Mouse (Mus musculus): ENCODE measurements at regions not wholly inside any gene's neighbourhood (a gene's known extent, or its start where the extent isn't known, plus 50 kb on each side); places are given as distances from the start of the nearest gene placed in this dataset.

GRCm38 (mm10) chr15:11712481-11713274 lies 194.4 kb downstream of the Npr3 start:
- no peak for DNase-seq

- no peak for DNase-seq
These were observed 205.8 kb downstream of the Npr3 start for GRCm38 (mm10) chr15:11701246-11701645.

- no peak for DNase-seq
These were observed 207.2 kb downstream of the Npr3 start for GRCm38 (mm10) chr15:11699929-11700328.

GRCm38 (mm10) chr15:11697060-11697459 lies 210.0 kb downstream of the Npr3 start:
- no peak for DNase-seq

- DNase-seq: no peak
These were observed 213.3 kb downstream of the Npr3 start for GRCm38 (mm10) chr15:11693772-11694270.

GRCm38 (mm10) chr15:11664839-11665379 lies 242.2 kb downstream of the Npr3 start:
- no peak for DNase-seq

- no peak for DNase-seq
These were observed 251.9 kb downstream of the Npr3 start for GRCm38 (mm10) chr15:11655168-11655567.

- DNase-seq: no peak
These were observed 246.8 kb upstream of the Tars start for GRCm38 (mm10) chr15:11646241-11646640.

GRCm38 (mm10) chr15:11644779-11645178 lies 245.3 kb upstream of the Tars start:
- DNase-seq: peak; percentile 33

- DNase-seq: no peak
These were observed 231.2 kb upstream of the Tars start for GRCm38 (mm10) chr15:11630654-11631053.

- DNase-seq: no peak
These were observed 227.0 kb upstream of the Tars start for GRCm38 (mm10) chr15:11626433-11626832.

GRCm38 (mm10) chr15:11612416-11612815 lies 213.0 kb upstream of the Tars start:
- no peak for DNase-seq

- DNase-seq: no peak
These were observed 210.7 kb upstream of the Tars start for GRCm38 (mm10) chr15:11610043-11610670.

GRCm38 (mm10) chr15:11607489-11607888 lies 208.0 kb upstream of the Tars start:
- DNase-seq: no peak

GRCm38 (mm10) chr15:11605677-11606076 lies 206.2 kb upstream of the Tars start:
- DNase-seq: no peak

GRCm38 (mm10) chr15:11597021-11597420 lies 197.6 kb upstream of the Tars start:
- DNase-seq: no peak

GRCm38 (mm10) chr15:11590542-11591116 lies 191.2 kb upstream of the Tars start:
- DNase-seq: peak; percentile 34

- no peak for DNase-seq
These were observed 190.3 kb upstream of the Tars start for GRCm38 (mm10) chr15:11589795-11590194.

- DNase-seq: no peak
These were observed 186.9 kb upstream of the Tars start for GRCm38 (mm10) chr15:11586384-11586783.

GRCm38 (mm10) chr15:11584155-11584554 lies 184.7 kb upstream of the Tars start:
- no peak for DNase-seq

- DNase-seq: no peak
These were observed 178.9 kb upstream of the Tars start for GRCm38 (mm10) chr15:11578331-11578730.

- DNase-seq: no peak
These were observed 174.9 kb upstream of the Tars start for GRCm38 (mm10) chr15:11574359-11574758.

GRCm38 (mm10) chr15:11573496-11573895 lies 174.0 kb upstream of the Tars start:
- no peak for DNase-seq

GRCm38 (mm10) chr15:11572063-11572462 lies 172.6 kb upstream of the Tars start:
- DNase-seq: peak; percentile 16

Data from lung, postnatal 14 days (tissue).